ENCODE assay signal across 23 mouse cellular contexts in genomic region chr2:155057361-155057760, GRCm38 (mm10). TPM values are rescaled to one million over a fixed set of nuclear protein-coding genes. Genes with fewer than 3 reads are reported as not detected.
DNase-seq lines count a peak whose midpoint lies in the region; ATAC-seq and TF ChIP-seq lines count a peak whose summit lies in the region.
"Had no signal": no experiment of that assay in that cellular context is flagged by ENCODE, and none has a peak within 500 bp of the region (broad histone marks: within the 10 kb centered on the region; RNA-seq: fewer than 3 reads in every experiment).

No protein-coding gene starts in this region.

- H3K27ac ChIP-seq in intestine, embryonic 15.5 days = 0 out of 2 replicates have a peak overlapping the region, but pooled peaks have one; percentile 68
- H3K27ac ChIP-seq in intestine, postnatal 0 days (ENCODE audit: low read depth, low read length) = no peak overlapping the region
- peak overlapping the region; percentile 86 for H3K27ac ChIP-seq in liver, adult 2 months (replicated peaks; ENCODE audit: insufficient read depth, low read depth, low read length)
- H3K27ac ChIP-seq in liver, embryonic 11.5 days (ENCODE audit: low read depth, low read length) = no peak overlapping the region
- H3K27ac ChIP-seq in liver, postnatal 0 days (ENCODE audit: low read depth) = peak overlapping the region; percentile 88
- no peak overlapping the region for H3K27ac ChIP-seq in liver, embryonic 12.5 days
- H3K27ac ChIP-seq in midbrain, embryonic 11.5 days (ENCODE audit: low read depth, low read length) = no peak overlapping the region
- H3K27ac ChIP-seq in midbrain, embryonic 16.5 days (ENCODE audit: low read length) = no peak overlapping the region

- no peak for TF ChIP-seq POLR2A in liver, adult 2 months (IDR thresholded peaks at IDR 0.05; ENCODE audit: extremely low read depth, insufficient read depth, low read length)

- no peak overlapping the region for H3K9ac ChIP-seq in intestine, embryonic 15.5 days
- H3K9ac ChIP-seq in intestine, postnatal 0 days (ENCODE audit: low read depth, low read length) = no peak overlapping the region
- no peak overlapping the region for H3K9ac ChIP-seq in liver, adult 2 months (ENCODE audit: low read depth, low read length)
- H3K9ac ChIP-seq in liver, embryonic 11.5 days (ENCODE audit: low read depth, low read length) = no peak overlapping the region
- H3K9ac ChIP-seq in liver, postnatal 0 days (replicated peaks) = no peak overlapping the region
- no peak overlapping the region for H3K9ac ChIP-seq in liver, embryonic 12.5 days
- H3K9ac ChIP-seq in midbrain, embryonic 11.5 days (ENCODE audit: low read length) = no peak overlapping the region
- no peak overlapping the region for H3K9ac ChIP-seq in midbrain, embryonic 16.5 days (ENCODE audit: low read depth, low read length)

- TF ChIP-seq EP300 in liver, postnatal 0 days (IDR thresholded peaks at IDR 0.05; ENCODE audit: low read depth) = no peak

- no peak for ATAC-seq in intestine, embryonic 15.5 days
- no peak for ATAC-seq in intestine, postnatal 0 days
- ATAC-seq in liver, embryonic 11.5 days (replicated peaks; ENCODE audit: low FRiP score) = no peak
- ATAC-seq in liver, postnatal 0 days = no peak
- no peak for ATAC-seq in liver, embryonic 12.5 days
- ATAC-seq in midbrain, embryonic 11.5 days (ENCODE audit: low FRiP score) = no peak
- ATAC-seq in midbrain, embryonic 16.5 days = no peak
- ATAC-seq: activated CD4-positive, CD25-positive, alpha-beta regulatory T cell, adult 4 months; CD4-positive, CD25-positive, alpha-beta regulatory T cell, adult 4 months; Patski had no signal

- no peak overlapping the region for H3K4me3 ChIP-seq in intestine, embryonic 15.5 days (replicated peaks)
- H3K4me3 ChIP-seq in intestine, postnatal 0 days (ENCODE audit: low read depth, low read length) = no peak overlapping the region
- H3K4me3 ChIP-seq in liver, adult 2 months (ENCODE audit: insufficient read depth, low read depth, low read length) = no peak overlapping the region
- no peak overlapping the region for H3K4me3 ChIP-seq in liver, embryonic 11.5 days (ENCODE audit: low read depth, low read length)
- no peak overlapping the region for H3K4me3 ChIP-seq in liver, postnatal 0 days (ENCODE audit: low read depth, low read length)
- H3K4me3 ChIP-seq in liver, embryonic 12.5 days = no peak overlapping the region
- no peak overlapping the region for H3K4me3 ChIP-seq in midbrain, embryonic 11.5 days (ENCODE audit: low read depth, low read length)
- no peak overlapping the region for H3K4me3 ChIP-seq in midbrain, embryonic 16.5 days (ENCODE audit: low read depth, low read length)

- no peaks in the 10 kb centered on the region for H3K27me3 ChIP-seq in intestine, embryonic 15.5 days (replicated peaks)
- H3K27me3 ChIP-seq in intestine, postnatal 0 days (replicated peaks; ENCODE audit: control insufficient read depth, insufficient read depth, low read length) = no peaks in the 10 kb centered on the region
- no peaks in the 10 kb centered on the region for H3K27me3 ChIP-seq in liver, adult 2 months (ENCODE audit: control insufficient read depth, insufficient read depth, low read length)
- H3K27me3 ChIP-seq in liver, embryonic 11.5 days (replicated peaks; ENCODE audit: control insufficient read depth, insufficient read depth, low read length) = no peaks in the 10 kb centered on the region
- H3K27me3 ChIP-seq in liver, postnatal 0 days (ENCODE audit: insufficient read depth, low read length) = no peaks in the 10 kb centered on the region
- H3K27me3 ChIP-seq in liver, embryonic 12.5 days (replicated peaks) = no peaks in the 10 kb centered on the region
- H3K27me3 ChIP-seq in midbrain, embryonic 11.5 days (ENCODE audit: control insufficient read depth, insufficient read depth, low read length) = no peaks in the 10 kb centered on the region
- no peaks in the 10 kb centered on the region for H3K27me3 ChIP-seq in midbrain, embryonic 16.5 days (ENCODE audit: control insufficient read depth, insufficient read depth, low read depth, low read length)
- H3K27me3 ChIP-seq: CH12.LX, Patski had no signal

- 71% methylated on average over 1 of the region's 1 CpGs for WGBS in intestine, embryonic 15.5 days
- WGBS in intestine, postnatal 0 days = 74% methylated on average over 1 of the region's 1 CpGs
- whole genome bisulfite sequencing in liver, adult 2 months = 26% methylated on average over 1 of the region's 1 CpGs
- 61% methylated on average over 1 of the region's 1 CpGs for WGBS in liver, embryonic 11.5 days
- WGBS in liver, postnatal 0 days (ENCODE audit: insufficient replicate concordance) = 62% methylated on average over 1 of the region's 1 CpGs
- 50% methylated on average over 1 of the region's 1 CpGs for WGBS in liver, embryonic 12.5 days (ENCODE audit: insufficient replicate concordance)
- 82% methylated on average over 1 of the region's 1 CpGs for WGBS in midbrain, embryonic 11.5 days
- WGBS in midbrain, embryonic 16.5 days = 81% methylated on average over 1 of the region's 1 CpGs

- H3K9me3 ChIP-seq in intestine, embryonic 15.5 days = no peaks in the 10 kb centered on the region
- no peaks in the 10 kb centered on the region for H3K9me3 ChIP-seq in intestine, postnatal 0 days (ENCODE audit: control insufficient read depth)
- H3K9me3 ChIP-seq in liver, embryonic 11.5 days (ENCODE audit: control insufficient read depth, low read length) = no peaks in the 10 kb centered on the region
- H3K9me3 ChIP-seq in liver, postnatal 0 days (ENCODE audit: low read length) = no peaks in the 10 kb centered on the region
- no peaks in the 10 kb centered on the region for H3K9me3 ChIP-seq in liver, embryonic 12.5 days (replicated peaks)
- H3K9me3 ChIP-seq in midbrain, embryonic 11.5 days (ENCODE audit: control insufficient read depth, low read length) = no peaks in the 10 kb centered on the region
- H3K9me3 ChIP-seq in midbrain, embryonic 16.5 days (replicated peaks; ENCODE audit: control insufficient read depth, low read length, poor library complexity, severe bottlenecking) = no peaks in the 10 kb centered on the region
- H3K9me3 ChIP-seq: G1E had no signal

- DNase-seq in liver, adult 2 months (ENCODE audit: extremely low read depth, low read depth, low spot score) = peak; percentile 59
- no peak for DNase-seq in liver, embryonic 11.5 days (ENCODE audit: low spot score)
- DNase-seq in liver, postnatal 0 days = no peak
- peak; percentile 57 for DNase-seq in midbrain, embryonic 11.5 days (ENCODE audit: low spot score, missing footprints)
- DNase-seq: adrenal gland, adult 2 months; adrenal gland, adult 8-10 months; adrenal gland, postnatal 10 days; adrenal gland, postnatal 14 days; adrenal gland, postnatal 25 days; adrenal gland, postnatal 36 days; B cell, adult 2 months; cerebellum, adult 11 months; cerebellum, adult 11-12 months had no signal

- H3K4me2 ChIP-seq in intestine, embryonic 15.5 days (replicated peaks) = no peak overlapping the region
- H3K4me2 ChIP-seq in intestine, postnatal 0 days (replicated peaks; ENCODE audit: low read depth) = no peak overlapping the region
- no peak overlapping the region for H3K4me2 ChIP-seq in liver, embryonic 11.5 days
- no peak overlapping the region for H3K4me2 ChIP-seq in liver, postnatal 0 days (ENCODE audit: low read depth, low read length)
- no peak overlapping the region for H3K4me2 ChIP-seq in liver, embryonic 12.5 days
- no peak overlapping the region for H3K4me2 ChIP-seq in midbrain, embryonic 11.5 days
- no peak overlapping the region for H3K4me2 ChIP-seq in midbrain, embryonic 16.5 days (ENCODE audit: low read length)

- H3K36me3 ChIP-seq in intestine, embryonic 15.5 days = peaks cover 18% of the 10 kb centered on the region
- peaks cover 27% of the 10 kb centered on the region for H3K36me3 ChIP-seq in intestine, postnatal 0 days (ENCODE audit: control insufficient read depth, insufficient read depth)
- H3K36me3 ChIP-seq in liver, adult 2 months (ENCODE audit: control insufficient read depth, insufficient read depth, low read length) = peaks cover 26% of the 10 kb centered on the region
- peaks cover 22% of the 10 kb centered on the region for H3K36me3 ChIP-seq in liver, embryonic 11.5 days (ENCODE audit: control insufficient read depth, insufficient read depth, low read length)
- peaks cover 17% of the 10 kb centered on the region for H3K36me3 ChIP-seq in liver, postnatal 0 days (replicated peaks; ENCODE audit: insufficient read depth, low read length)
- peaks cover 30% of the 10 kb centered on the region for H3K36me3 ChIP-seq in liver, embryonic 12.5 days
- peaks cover 11% of the 10 kb centered on the region for H3K36me3 ChIP-seq in midbrain, embryonic 11.5 days (ENCODE audit: control insufficient read depth, insufficient read depth, low read length)
- H3K36me3 ChIP-seq in midbrain, embryonic 16.5 days (ENCODE audit: control insufficient read depth, insufficient read depth, low read length) = peaks cover 9% of the 10 kb centered on the region

- TF ChIP-seq CTCF in intestine, postnatal 0 days (IDR thresholded peaks at IDR 0.05; ENCODE audit: low read depth) = no peak
- no peak for TF ChIP-seq CTCF in liver, adult 2 months (IDR thresholded peaks at IDR 0.05; ENCODE audit: low read depth, low read length)
- TF ChIP-seq CTCF in liver, postnatal 0 days (IDR thresholded peaks at IDR 0.05; ENCODE audit: low read depth) = no peak

- 0 out of 2 replicates have a peak, but pooled peaks cover 2% of the 10 kb centered on the region for H3K4me1 ChIP-seq in intestine, embryonic 15.5 days (replicated peaks)
- H3K4me1 ChIP-seq in intestine, postnatal 0 days (replicated peaks; ENCODE audit: control insufficient read depth, insufficient read depth, low read length) = peaks cover 8% of the 10 kb centered on the region; the same call in 1 of the 2 replicates
- H3K4me1 ChIP-seq in liver, adult 2 months (ENCODE audit: control insufficient read depth, insufficient read depth, low read length) = peaks cover 50% of the 10 kb centered on the region
- H3K4me1 ChIP-seq in liver, embryonic 11.5 days (replicated peaks; ENCODE audit: control insufficient read depth, insufficient read depth, low read length) = peaks cover 2% of the 10 kb centered on the region; the same call in 1 of the 2 replicates
- peaks cover 8% of the 10 kb centered on the region; the same call in 1 of the 2 replicates for H3K4me1 ChIP-seq in liver, postnatal 0 days (ENCODE audit: insufficient read depth)
- peaks cover 7% of the 10 kb centered on the region for H3K4me1 ChIP-seq in liver, embryonic 12.5 days
- H3K4me1 ChIP-seq in midbrain, embryonic 11.5 days (ENCODE audit: control insufficient read depth, insufficient read depth, low read length) = no peaks in the 10 kb centered on the region
- H3K4me1 ChIP-seq in midbrain, embryonic 16.5 days (ENCODE audit: control insufficient read depth, insufficient read depth, low read length) = no peaks in the 10 kb centered on the region

- H3K79me2 ChIP-seq in liver, adult 2 months (ENCODE audit: control insufficient read depth, insufficient read depth, low read length) = no peaks in the 10 kb centered on the region

RNA-seq across cellular contexts. Expression of gene Ahcy, which starts 16.9 kb away (rescaled TPM):
- polyA plus RNA-seq in intestine, embryonic 15.5 days (2015; fragmentation: Nextera tagmentation; extraction: Ambion mirVana) = 110 and 114 TPM in 2 replicates
- 45.7 and 47.9 TPM in 2 replicates for polyA plus RNA-seq in intestine, postnatal 0 days (2015; fragmentation: Nextera tagmentation; extraction: Ambion mirVana)
- 1,859 and 1,996 TPM in 2 replicates for total RNA-seq in liver, adult 2 months (2014; rRNA removed)
- polyA plus RNA-seq in liver, adult 2 months (2012; rRNA removed) = 1,364 and 1,580 TPM in 2 replicates
- polyA plus RNA-seq in liver, embryonic 11.5 days (2014; fragmentation: Nextera tagmentation; extraction: Ambion mirVana) = 107 and 114 TPM in 2 replicates
- polyA plus RNA-seq in liver, postnatal 0 days (2015; fragmentation: Nextera tagmentation; extraction: Ambion mirVana) = 224 and 247 TPM in 2 replicates
- polyA plus RNA-seq in liver, embryonic 12.5 days (2016; fragmentation: Nextera tagmentation; extraction: Ambion mirVana) = 65.4 and 67.1 TPM in 2 replicates
- polyA plus RNA-seq in midbrain, embryonic 11.5 days (2014; fragmentation: Nextera tagmentation; extraction: Ambion mirVana) = 75.2 and 87.3 TPM in 2 replicates
- polyA plus RNA-seq in midbrain, embryonic 16.5 days (2015; fragmentation: Nextera tagmentation; extraction: Ambion mirVana) = 32.3 and 32.6 TPM in 2 replicates

RNA-seq across cellular contexts. Expression of gene Gm14226, which starts 39.3 kb away (rescaled TPM):
- 2.3 and 2.7 TPM in 2 replicates for polyA plus RNA-seq in intestine, embryonic 15.5 days (2015; fragmentation: Nextera tagmentation; extraction: Ambion mirVana)
- polyA plus RNA-seq in intestine, postnatal 0 days (2015; fragmentation: Nextera tagmentation; extraction: Ambion mirVana) = 0.24 and 0.31 TPM in 2 replicates
- under 0.01 TPM in 1 of 2 replicates, not detected in the other for total RNA-seq in liver, adult 2 months (2014; rRNA removed)
- 0.02 TPM in 1 of 2 replicates, not detected in the other for polyA plus RNA-seq in liver, adult 2 months (2012; rRNA removed)
- 1.8 and 3.1 TPM in 2 replicates for polyA plus RNA-seq in liver, embryonic 11.5 days (2014; fragmentation: Nextera tagmentation; extraction: Ambion mirVana)
- polyA plus RNA-seq in liver, postnatal 0 days (2015; fragmentation: Nextera tagmentation; extraction: Ambion mirVana) = 0.78 and 1.0 TPM in 2 replicates
- polyA plus RNA-seq in liver, embryonic 12.5 days (2016; fragmentation: Nextera tagmentation; extraction: Ambion mirVana) = 0.53 and 0.62 TPM in 2 replicates
- polyA plus RNA-seq in midbrain, embryonic 11.5 days (2014; fragmentation: Nextera tagmentation; extraction: Ambion mirVana) = 0.07 and 0.11 TPM in 2 replicates
- 0.09 and 0.16 TPM in 2 replicates for polyA plus RNA-seq in midbrain, embryonic 16.5 days (2015; fragmentation: Nextera tagmentation; extraction: Ambion mirVana)
- total RNA-seq: CH12.LX had no signal
- polyA plus RNA-seq: C2C12; CD4-positive, CD25-positive, alpha-beta regulatory T cell, adult 4 months; G1E had no signal

Comparison
In these comparisons a context has a peak if more than half of its experiments do, and no peak if none do; other contexts are left out.
1. H3K27ac ChIP-seq: peak in intestine, embryonic 15.5 days (single experiment), liver, adult 2 months (single experiment) and liver, postnatal 0 days (single experiment); none in intestine, postnatal 0 days (single experiment), liver, embryonic 11.5 days (single experiment), liver, embryonic 12.5 days (single experiment), midbrain, embryonic 11.5 days (single experiment) and midbrain, embryonic 16.5 days (single experiment).
2. DNase-seq: peak in liver, adult 2 months (single experiment) and midbrain, embryonic 11.5 days (single experiment); none in liver, embryonic 11.5 days (single experiment) and liver, postnatal 0 days (single experiment).